Mouse (Mus musculus) adrenal gland, adult (tissue): Measurements from ENCODE around the gene Zmat3.

Source experiments
- DNase-seq, 2 experiments: peaks; one replicate each; pipeline ENCODE4 v3.0.0; 2022 to 2023; ENCODE audit warnings: low spot score in 1 of 2; ENCODE audit not compliant: inconsistent age in 2 of 2

The Zmat3 gene

GRCm38 (mm10) chr3:32372470-32372869, 6.7 kb upstream of the Zmat3 start:
- no peak for DNase-seq

GRCm38 (mm10) chr3:32371957-32372356, 6.1 kb upstream of the Zmat3 start:
- DNase-seq = no peak

- DNase-seq = peak in 1 of 2 experiments; percentile 29
These were observed 1.7 kb upstream of the Zmat3 start for GRCm38 (mm10) chr3:32367516-32367915.

GRCm38 (mm10) chr3:32366246-32366734, 476 bp upstream of the Zmat3 start:
- peak in 1 of 2 experiments; percentile 23 for DNase-seq

GRCm38 (mm10) chr3:32364841-32365545, 821 bp downstream of the Zmat3 start:
- no peak for DNase-seq

- peak in 1 of 2 experiments; percentile 50 for DNase-seq
These were observed 1.6 kb downstream of the Zmat3 start for GRCm38 (mm10) chr3:32364195-32364594.

GRCm38 (mm10) chr3:32361221-32361620, 4.6 kb downstream of the Zmat3 start:
- DNase-seq = peak in 1 of 2 experiments; percentile 43

- no peak for DNase-seq
These were observed 17.9 kb downstream of the Zmat3 start for GRCm38 (mm10) chr3:32347881-32348280.

GRCm38 (mm10) chr3:32345249-32345648, 20.6 kb downstream of the Zmat3 start:
- no peak for DNase-seq

GRCm38 (mm10) chr3:32344825-32345224, 21.0 kb downstream of the Zmat3 start:
- DNase-seq = no peak

GRCm38 (mm10) chr3:32343371-32343770, 22.4 kb downstream of the Zmat3 start:
- no peak for DNase-seq

GRCm38 (mm10) chr3:32341434-32341833, 24.4 kb downstream of the Zmat3 start:
- no peak for DNase-seq

- DNase-seq = no peak
These were observed 27.6 kb downstream of the Zmat3 start for GRCm38 (mm10) chr3:32338231-32338630.

- peak in 1 of 2 experiments; percentile 45 for DNase-seq
These were observed 28.0 kb downstream of the Zmat3 start for GRCm38 (mm10) chr3:32337770-32338169.

- peak; percentile 20 to 41 for DNase-seq
These were observed 30.9 kb downstream of the Zmat3 start for GRCm38 (mm10) chr3:32334901-32335300.

GRCm38 (mm10) chr3:32333456-32334086, 32.2 kb downstream of the Zmat3 start:
- DNase-seq = peak; percentile 72 to 91

GRCm38 (mm10) chr3:32317901-32318416, 47.9 kb downstream of the Zmat3 start:
- DNase-seq = no peak

- peak; percentile 33 to 79 for DNase-seq
These were observed 48.5 kb downstream of the Zmat3 start for GRCm38 (mm10) chr3:32317165-32317900.

- no peak for DNase-seq
These were observed 51.1 kb downstream of the Zmat3 start for GRCm38 (mm10) chr3:32314746-32315145.

GRCm38 (mm10) chr3:32304171-32304570, 61.6 kb downstream of the Zmat3 start:
- no peak for DNase-seq

- no peak for DNase-seq
These were observed 73.8 kb downstream of the Zmat3 start for GRCm38 (mm10) chr3:32292001-32292400.
